Mouse (Mus musculus): ENCODE results near the gene Gm10273.

- TF ChIP-seq TAL1 (IDR thresholded peaks at IDR 0.05; ENCODE audit: low read length) (no peak), GATA1 (IDR thresholded peaks at IDR 0.05; ENCODE audit: low read length) (no peak)
Measured at GRCm38 (mm10) chr10:59386951-59387350, 8.5 kb upstream of the Gm10273 start.

Data from erythroblast, embryonic 14.5 days (primary cell).